Mouse (Mus musculus): ENCODE measurements at regions not wholly inside any gene's neighbourhood (a gene's known extent, or its start where the extent isn't known, plus 50 kb on each side); places are given as distances from the start of the nearest gene placed in this dataset.

- DNase-seq (ENCODE audit: low spot score in 2 of 2), result no peak
These were observed 245.0 kb downstream of the Sox9 start for GRCm38 (mm10) chr11:113026994-113027393.

- DNase-seq (ENCODE audit: low spot score in 2 of 2), result no peak
These were observed 246.4 kb downstream of the Sox9 start for GRCm38 (mm10) chr11:113028235-113028919.

- DNase-seq (ENCODE audit: low spot score in 2 of 2), result no peak
These were observed 249.4 kb downstream of the Sox9 start for GRCm38 (mm10) chr11:113031405-113031804.

- DNase-seq (ENCODE audit: low spot score in 2 of 2), result no peak
These were observed 250.6 kb downstream of the Sox9 start for GRCm38 (mm10) chr11:113032487-113033228.

GRCm38 (mm10) chr11:113034911-113035310 lies 252.9 kb downstream of the Sox9 start:
- DNase-seq (ENCODE audit: low spot score in 2 of 2), result no peak

GRCm38 (mm10) chr11:113037736-113038135 lies 255.7 kb downstream of the Sox9 start:
- DNase-seq (ENCODE audit: low spot score in 2 of 2), result no peak

- no peak for DNase-seq (ENCODE audit: low spot score in 2 of 2)
These were observed 260.7 kb downstream of the Sox9 start for GRCm38 (mm10) chr11:113042710-113043109.

GRCm38 (mm10) chr11:113046200-113047051 lies 264.4 kb downstream of the Sox9 start:
- peak in 1 of 2 experiments; percentile 71 for DNase-seq (ENCODE audit: low spot score in 2 of 2)

- DNase-seq (ENCODE audit: low spot score in 2 of 2), result no peak
These were observed 266.1 kb downstream of the Sox9 start for GRCm38 (mm10) chr11:113048158-113048557.

- DNase-seq (ENCODE audit: low spot score in 2 of 2), result no peak
These were observed 267.6 kb downstream of the Sox9 start for GRCm38 (mm10) chr11:113049593-113049992.

GRCm38 (mm10) chr11:113052536-113052935 lies 270.5 kb downstream of the Sox9 start:
- DNase-seq (ENCODE audit: low spot score in 2 of 2), result no peak

- DNase-seq (ENCODE audit: low spot score in 2 of 2), result peak in 1 of 2 experiments; percentile 52
These were observed 274.1 kb downstream of the Sox9 start for GRCm38 (mm10) chr11:113056042-113056632.

- peak; percentile 44 to 78 for DNase-seq (ENCODE audit: low spot score in 2 of 2)
These were observed 274.8 kb downstream of the Sox9 start for GRCm38 (mm10) chr11:113056824-113057223.

- DNase-seq (ENCODE audit: low spot score in 2 of 2), result no peak
These were observed 288.3 kb downstream of the Sox9 start for GRCm38 (mm10) chr11:113070365-113070764.

GRCm38 (mm10) chr11:113071942-113072341 lies 289.9 kb downstream of the Sox9 start:
- no peak for DNase-seq (ENCODE audit: low spot score in 2 of 2)

GRCm38 (mm10) chr11:113074328-113074727 lies 292.3 kb downstream of the Sox9 start:
- no peak for DNase-seq (ENCODE audit: low spot score in 2 of 2)

- DNase-seq (ENCODE audit: low spot score in 2 of 2), result no peak
These were observed 294.3 kb downstream of the Sox9 start for GRCm38 (mm10) chr11:113076371-113076770.

- no peak for DNase-seq (ENCODE audit: low spot score in 2 of 2)
These were observed 298.3 kb downstream of the Sox9 start for GRCm38 (mm10) chr11:113080311-113080710.

- DNase-seq (ENCODE audit: low spot score in 2 of 2), result no peak
These were observed 302.4 kb downstream of the Sox9 start for GRCm38 (mm10) chr11:113084442-113084841.

GRCm38 (mm10) chr11:113085556-113085955 lies 303.5 kb downstream of the Sox9 start:
- DNase-seq (ENCODE audit: low spot score in 2 of 2), result no peak

GRCm38 (mm10) chr11:113087084-113087483 lies 305.1 kb downstream of the Sox9 start:
- DNase-seq (ENCODE audit: low spot score in 2 of 2), result no peak

All from cerebellum, postnatal 4 days (tissue).